Mouse (Mus musculus) heart, embryonic 16.5 days (tissue): ENCODE measurements around the gene Ergic1. TPM values are rescaled to one million over a fixed set of nuclear protein-coding genes. Genes with fewer than 3 reads are reported as not detected.

ENCODE experiments used
- ATAC-seq: fragments of 200-750 bp; cut with Nextera tagmentation; replicated peaks from 2 replicates; pipeline ENCODE4 v1.8.0; 2017; ENCODE audit warnings: moderate number of reproducible peaks; ENCODE audit not compliant: insufficient read depth, low FRiP score; ENCODE audit errors: extremely low read depth
- H3K27ac ChIP-seq: fragments of 300-500 bp; sonication (generic); 2 replicates; pipeline ENCODE4 v1.5.1; 2014; ENCODE audit warnings: mild to moderate bottlenecking, low read length, control low read depth, moderate library complexity
- H3K27me3 ChIP-seq: fragments of 300-500 bp; sonication (generic); 2 replicates; pipeline ENCODE4 v1.6.1; 2014; ENCODE audit warnings: low read length, mixed read lengths; ENCODE audit not compliant: control insufficient read depth, insufficient read depth
- H3K36me3 ChIP-seq: fragments of 300-500 bp; sonication (generic); 2 replicates; pipeline ENCODE4 v1.6.1; 2014; ENCODE audit not compliant: control insufficient read depth, insufficient read depth
- H3K4me1 ChIP-seq: fragments of 300-500 bp; sonication (generic); 2 replicates; pipeline ENCODE4 v1.6.1; 2014; ENCODE audit warnings: low read length, mixed read lengths; ENCODE audit not compliant: control insufficient read depth, insufficient read depth
- H3K4me2 ChIP-seq: fragments of 300-500 bp; sonication (generic); 2 replicates; pipeline ENCODE4 v1.6.1; 2014; ENCODE audit warnings: low read depth, mild to moderate bottlenecking, control low read depth, low read length
- H3K4me3 ChIP-seq: fragments of 300-500 bp; sonication (generic); 2 replicates; pipeline ENCODE4 v1.5.1; 2014; ENCODE audit warnings: mild to moderate bottlenecking, control low read depth, low read length
- H3K9ac ChIP-seq: fragments of 300-500 bp; sonication (generic); 2 replicates; pipeline ENCODE4 v1.6.1; 2014; ENCODE audit warnings: low read length, control low read depth
- H3K9me3 ChIP-seq: fragments of 300-500 bp; sonication (generic); replicated peaks from 2 replicates; pipeline ENCODE4 v1.6.1; 2016; ENCODE audit warnings: low read length; ENCODE audit not compliant: control insufficient read depth
- WGBS: fragments of 180-500 bp; shearing (Covaris S2); extraction: QIAGEN DNeasy Blood & Tissue Kit; methylation state at CpG from one replicate; pipeline ENCODE4 v1.1.7; 2014; 5-methylcytosine and 5-hydroxymethylcytosine counted together
- polyA plus RNA-seq: library from polyadenylated mRNA; unstranded; fragments of >200 nt; fragmentation: Nextera tagmentation; extraction: Ambion mirVana; gene quantifications from 2 replicates; pipeline ENCODE4 v1.2.1, GENCODE M21; 2015

Ergic1 gene
- polyA plus RNA-seq, 1 experiment from 2014 or later, result 84.9 TPM

GRCm38 (mm10) chr17:26640286-26640740 lies 79.0 kb downstream of the Ergic1 start:
- no peak overlapping the region for H3K4me2 ChIP-seq
- H3K4me1 ChIP-seq, result peaks cover 9% of the 10 kb centered on the region
- peaks cover 51% of the 10 kb centered on the region for H3K36me3 ChIP-seq
- no peaks in the 10 kb centered on the region for H3K9me3 ChIP-seq
- 96% methylated on average over 3 of the region's 3 CpGs for WGBS
- no peaks in the 10 kb centered on the region for H3K27me3 ChIP-seq
- ATAC-seq, result no peak
- H3K9ac ChIP-seq, result no peak overlapping the region
- H3K4me3 ChIP-seq, result no peak overlapping the region
- no peak overlapping the region for H3K27ac ChIP-seq

- Histone ChIP-seq H3K4me3 (no peak overlapping the region), H3K4me2 (no peak overlapping the region), H3K9me3 (no peaks in the 10 kb centered on the region), H3K27me3 (no peaks in the 10 kb centered on the region), H3K36me3 (peaks cover 46% of the 10 kb centered on the region), H3K9ac (no peak overlapping the region), H3K4me1 (peaks cover 15% of the 10 kb centered on the region), H3K27ac (no peak overlapping the region)
- ATAC-seq, result no peak
- WGBS, result 93% methylated on average over 8 of the region's 8 CpGs
Observed at GRCm38 (mm10) chr17:26643456-26643855, 82.2 kb downstream of the Ergic1 start.

- Histone ChIP-seq H3K4me1 (peaks cover 15% of the 10 kb centered on the region), H3K4me3 (no peak overlapping the region), H3K27ac (no peak overlapping the region), H3K9me3 (no peaks in the 10 kb centered on the region), H3K27me3 (no peaks in the 10 kb centered on the region), H3K9ac (no peak overlapping the region), H3K4me2 (no peak overlapping the region), H3K36me3 (peaks cover 49% of the 10 kb centered on the region)
- no peak for ATAC-seq
- 100% methylated on average over 2 of the region's 2 CpGs for WGBS
Observed at GRCm38 (mm10) chr17:26643993-26644392, 82.7 kb downstream of the Ergic1 start.

GRCm38 (mm10) chr17:26644509-26645410 lies 83.5 kb downstream of the Ergic1 start:
- H3K36me3 ChIP-seq, result peaks cover 48% of the 10 kb centered on the region
- 60% methylated on average over 9 of the region's 9 CpGs for WGBS
- 0 out of 2 replicates have a peak, but pooled peaks have one; percentile 12 for ATAC-seq

GRCm38 (mm10) chr17:26645411-26645854 lies 84.1 kb downstream of the Ergic1 start:
- H3K4me2 ChIP-seq, result no peak overlapping the region
- H3K9ac ChIP-seq, result no peak overlapping the region
- H3K9me3 ChIP-seq, result no peaks in the 10 kb centered on the region
- no peaks in the 10 kb centered on the region for H3K27me3 ChIP-seq
- H3K4me3 ChIP-seq, result no peak overlapping the region
- WGBS, result 49% methylated on average over 8 of the region's 8 CpGs
- peak; percentile 77 for ATAC-seq
- peaks cover 44% of the 10 kb centered on the region for H3K36me3 ChIP-seq
- H3K4me1 ChIP-seq, result peaks cover 15% of the 10 kb centered on the region
- peak overlapping the region; percentile 36; the same call in 1 of the 2 replicates for H3K27ac ChIP-seq

More at GRCm38 (mm10) chr17:26644509-26645410, 83.5 kb downstream of the Ergic1 start:
- Histone ChIP-seq H3K27ac (peak overlapping the region; percentile 36; the same call in 1 of the 2 replicates), H3K4me1 (peaks cover 15% of the 10 kb centered on the region), H3K27me3 (no peaks in the 10 kb centered on the region), H3K9ac (no peak overlapping the region), H3K4me2 (no peak overlapping the region), H3K4me3 (no peak overlapping the region), H3K9me3 (no peaks in the 10 kb centered on the region)

- peaks cover 17% of the 10 kb centered on the region for H3K4me1 ChIP-seq
- no peaks in the 10 kb centered on the region for H3K27me3 ChIP-seq
- H3K36me3 ChIP-seq, result peaks cover 26% of the 10 kb centered on the region
- no peak for ATAC-seq
- no peak overlapping the region for H3K9ac ChIP-seq
- H3K27ac ChIP-seq, result peak overlapping the region; percentile 19
- H3K4me3 ChIP-seq, result no peak overlapping the region
- no peak overlapping the region for H3K4me2 ChIP-seq
- WGBS, result 38% methylated on average over 13 of the region's 13 CpGs
- H3K9me3 ChIP-seq, result no peaks in the 10 kb centered on the region
Observed at GRCm38 (mm10) chr17:26647283-26647682, 86.0 kb downstream of the Ergic1 start.

GRCm38 (mm10) chr17:26649565-26649964 lies 88.3 kb downstream of the Ergic1 start:
- peaks cover 16% of the 10 kb centered on the region for H3K4me1 ChIP-seq
- no peak overlapping the region for H3K9ac ChIP-seq
- no peak overlapping the region for H3K27ac ChIP-seq
- H3K4me3 ChIP-seq, result no peak overlapping the region
- peaks cover 10% of the 10 kb centered on the region for H3K36me3 ChIP-seq
- 86% methylated on average over 4 of the region's 4 CpGs for WGBS
- ATAC-seq, result no peak
- no peaks in the 10 kb centered on the region for H3K9me3 ChIP-seq
- H3K4me2 ChIP-seq, result no peak overlapping the region
- no peaks in the 10 kb centered on the region for H3K27me3 ChIP-seq

GRCm38 (mm10) chr17:26650451-26651363 lies 89.4 kb downstream of the Ergic1 start:
- no peaks in the 10 kb centered on the region for H3K27me3 ChIP-seq
- WGBS, result 66% methylated on average over 14 of the region's 14 CpGs
- H3K27ac ChIP-seq, result peak overlapping the region; percentile 44
- H3K4me3 ChIP-seq, result no peak overlapping the region
- peak overlapping the region; percentile 19; the same call in 1 of the 2 replicates for H3K9ac ChIP-seq
- no peaks in the 10 kb centered on the region for H3K9me3 ChIP-seq
- H3K4me1 ChIP-seq, result peaks cover 7% of the 10 kb centered on the region
- H3K4me2 ChIP-seq, result no peak overlapping the region
- ATAC-seq, result no peak
- H3K36me3 ChIP-seq, result peaks cover 20% of the 10 kb centered on the region
